Mouse (Mus musculus) embryonic fibroblast, embryonic 13.5 days (primary cell): ENCODE data around the gene Lrrc9.

Experiments
- CTCF ChIP-seq: IDR thresholded peaks from 2 replicates; pipeline ENCODE4 v1.5.1; 2011; ENCODE audit warnings: mild to moderate bottlenecking, control low read depth, low read length, moderate library complexity, borderline replicate concordance; ENCODE audit not compliant: insufficient read depth
- POLR2A ChIP-seq: IDR thresholded peaks from 2 replicates; pipeline ENCODE4 v1.6.1; 2011; ENCODE audit warnings: low read depth, mild to moderate bottlenecking, control low read depth, low read length, moderate library complexity

DNA sequence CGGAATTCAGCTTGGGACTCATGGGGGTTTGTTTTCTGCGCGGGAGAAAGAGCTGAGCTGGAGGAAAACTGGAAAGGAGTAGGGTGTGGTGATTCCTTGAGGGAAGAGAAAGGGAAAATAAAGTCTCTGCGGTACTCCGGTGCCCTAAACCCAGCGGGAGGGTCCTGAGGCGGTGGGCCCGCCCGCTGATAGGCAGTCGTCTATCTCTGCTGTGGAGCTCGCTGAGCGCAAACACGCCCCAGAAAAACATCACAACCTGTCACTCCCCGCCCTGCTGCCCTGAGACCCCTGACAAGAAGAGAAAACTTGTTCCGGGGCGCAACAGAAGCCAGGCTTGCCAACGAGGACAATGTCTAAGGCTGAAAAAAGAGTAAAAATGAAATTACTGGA, 34.0 kb upstream of the Lrrc9 start:
- TF ChIP-seq CTCF (no peak), POLR2A (no peak)
